Mouse (Mus musculus) cerebellum, postnatal 25 days (tissue): Measurements from ENCODE around the gene Crhr2.
A peak's percentile ranks its signal among the peaks of the same experiment; 100 is the strongest.

Experiments
- DNase-seq, 2 experiments: peaks; one replicate each; pipeline ENCODE4 v3.0.0; 2021; ENCODE audit warnings: mixed read lengths in 2 of 2

Gene Crhr2

DNA sequence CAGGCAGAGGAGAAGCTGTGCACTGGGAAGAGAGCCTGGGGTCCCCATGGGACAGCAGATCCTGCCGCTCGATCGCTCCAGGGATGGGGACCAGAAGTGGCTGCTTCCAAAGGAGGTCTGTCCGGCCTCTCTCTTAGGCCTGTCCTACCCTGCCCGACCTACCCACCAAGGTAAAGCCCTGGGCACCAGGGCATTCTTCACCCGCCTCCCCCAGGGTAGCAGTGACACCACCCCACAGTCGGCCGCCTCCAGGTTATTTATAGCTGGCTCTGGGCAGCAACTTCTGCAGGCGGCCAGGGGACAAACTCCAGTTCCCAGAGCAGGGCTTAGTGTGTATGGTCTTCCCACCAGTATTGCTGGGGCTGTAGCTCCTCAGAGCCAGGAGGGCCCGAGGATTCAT lies at the start of gene Crhr2:
Gene Crhr2 (minus strand): TSS at position 223 of the 400 bp plus-strand sequence.
- DNase-seq, result no peak

GRCm38 (mm10) chr6:55179560-55179959 lies 46.7 kb upstream of the Crhr2 start:
- DNase-seq, result no peak

DNA sequence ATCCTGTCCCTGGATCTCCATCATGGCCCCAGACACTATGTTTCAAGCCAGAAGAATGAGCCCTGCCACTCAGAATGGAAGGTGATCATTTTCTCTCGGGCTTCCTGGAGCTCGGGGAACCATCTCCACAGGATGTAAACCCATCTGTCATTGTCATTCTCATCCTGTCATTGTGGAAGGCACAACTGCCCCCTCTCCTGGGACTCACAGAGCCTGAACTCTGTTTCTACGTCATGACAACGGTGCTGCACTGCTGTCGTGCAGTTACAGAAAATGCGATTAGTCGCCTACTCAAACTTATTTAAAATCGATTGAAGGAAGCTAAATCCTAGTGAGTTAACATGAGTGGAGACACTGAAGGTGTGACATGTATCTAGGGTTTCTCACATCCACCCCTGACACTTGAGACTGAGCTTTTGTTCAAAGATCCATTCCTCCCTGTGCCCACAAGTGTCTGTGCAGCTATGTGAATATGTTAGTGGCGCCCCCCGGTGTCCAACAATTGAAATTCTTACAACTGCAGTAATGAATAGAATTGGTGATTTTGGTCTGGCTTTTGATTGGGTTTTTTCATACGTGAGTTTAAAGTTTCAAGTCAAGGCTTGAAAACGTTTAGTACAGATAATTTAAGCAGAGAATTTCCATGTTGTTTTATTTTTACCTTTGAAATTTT lies 44.4 kb upstream of the Crhr2 start:
- DNase-seq, result peak in 1 of 2 experiments; percentile 38

DNA sequence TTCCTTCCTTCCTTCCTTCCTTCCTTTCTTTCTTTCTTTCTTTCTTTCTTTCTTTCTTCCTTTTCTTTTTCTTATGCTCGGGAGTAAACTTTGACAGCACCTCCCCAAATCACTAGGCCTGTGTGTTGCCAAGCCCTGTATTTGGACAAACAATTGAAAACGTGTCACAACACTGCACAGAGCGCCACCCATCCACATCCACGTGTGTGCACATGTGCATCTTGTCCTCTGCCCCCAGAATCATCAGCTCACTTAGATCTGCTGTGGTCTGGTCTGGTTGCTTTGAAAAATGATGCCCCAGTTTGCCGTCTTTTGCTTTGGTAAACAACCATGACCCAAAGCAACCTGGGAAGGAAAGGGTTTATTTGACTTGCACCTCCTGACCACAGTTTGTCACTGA lies 43.1 kb upstream of the Crhr2 start:
- no peak for DNase-seq

- DNase-seq, result no peak
Measured at GRCm38 (mm10) chr6:55175456-55175855, 42.6 kb upstream of the Crhr2 start.

GRCm38 (mm10) chr6:55174741-55175181 lies 41.9 kb upstream of the Crhr2 start, which contains the start of gene Inmt:
TSS of gene Inmt (minus strand) at chr6:55175043.
- no peak for DNase-seq

- DNase-seq, result no peak
Measured at GRCm38 (mm10) chr6:55173941-55174349, 41.1 kb upstream of the Crhr2 start.

GRCm38 (mm10) chr6:55173171-55173570 lies 40.4 kb upstream of the Crhr2 start:
- no peak for DNase-seq

GRCm38 (mm10) chr6:55171638-55172037 lies 38.8 kb upstream of the Crhr2 start:
- no peak for DNase-seq

- no peak for DNase-seq
Measured at GRCm38 (mm10) chr6:55169818-55170217, 37.0 kb upstream of the Crhr2 start.

- peak; percentile 72 to 80 for DNase-seq
Measured at GRCm38 (mm10) chr6:55166777-55167463, 34.1 kb upstream of the Crhr2 start.

- no peak for DNase-seq
Measured at GRCm38 (mm10) chr6:55163046-55163584, 30.3 kb upstream of the Crhr2 start.

GRCm38 (mm10) chr6:55161311-55161761 lies 28.5 kb upstream of the Crhr2 start:
- no peak for DNase-seq

GRCm38 (mm10) chr6:55159256-55159655 lies 26.4 kb upstream of the Crhr2 start:
- no peak for DNase-seq

DNA sequence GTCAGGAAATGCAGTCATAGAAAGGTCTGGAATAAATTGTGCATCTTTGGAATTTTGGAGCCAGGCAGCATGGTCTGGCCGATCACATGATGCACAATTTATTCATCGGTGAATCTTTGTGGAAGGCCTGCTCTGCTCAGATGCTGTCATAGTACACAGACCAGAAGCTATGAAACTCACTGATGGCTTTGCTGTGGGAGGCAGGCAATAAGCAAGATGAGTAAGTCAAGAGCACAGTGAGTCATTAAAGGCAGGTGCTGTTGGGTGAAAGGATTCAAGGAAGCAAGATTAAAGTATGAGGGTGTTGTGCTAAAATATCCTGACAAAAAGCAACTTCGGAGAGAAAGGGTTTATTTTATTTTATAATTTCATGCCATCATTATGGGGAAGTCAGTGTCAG lies 19.4 kb upstream of the Crhr2 start:
- DNase-seq, result no peak

DNA sequence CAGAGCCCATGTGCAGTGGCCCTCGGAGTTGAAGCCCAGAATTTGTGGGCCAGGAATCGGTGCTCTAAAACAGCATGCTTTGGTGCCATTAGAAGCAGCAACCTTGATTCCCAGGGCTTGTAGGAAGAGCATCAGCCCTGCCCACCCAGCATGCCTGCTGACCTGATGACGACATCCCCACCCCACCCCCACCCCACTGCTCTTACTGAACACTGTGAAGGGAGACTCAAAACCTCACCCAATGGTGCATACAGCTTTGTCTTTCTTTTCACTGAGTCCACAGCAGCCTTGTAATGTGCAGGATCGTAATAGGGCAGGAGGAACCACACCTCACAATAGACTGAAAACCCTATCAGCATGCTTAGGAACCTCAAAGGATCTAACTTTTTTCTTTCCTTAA lies 13.3 kb upstream of the Crhr2 start:
- no peak for DNase-seq

GRCm38 (mm10) chr6:55145285-55145684 lies 12.5 kb upstream of the Crhr2 start:
- DNase-seq, result no peak

GRCm38 (mm10) chr6:55138343-55138742 lies 5.5 kb upstream of the Crhr2 start:
- DNase-seq, result no peak

DNA sequence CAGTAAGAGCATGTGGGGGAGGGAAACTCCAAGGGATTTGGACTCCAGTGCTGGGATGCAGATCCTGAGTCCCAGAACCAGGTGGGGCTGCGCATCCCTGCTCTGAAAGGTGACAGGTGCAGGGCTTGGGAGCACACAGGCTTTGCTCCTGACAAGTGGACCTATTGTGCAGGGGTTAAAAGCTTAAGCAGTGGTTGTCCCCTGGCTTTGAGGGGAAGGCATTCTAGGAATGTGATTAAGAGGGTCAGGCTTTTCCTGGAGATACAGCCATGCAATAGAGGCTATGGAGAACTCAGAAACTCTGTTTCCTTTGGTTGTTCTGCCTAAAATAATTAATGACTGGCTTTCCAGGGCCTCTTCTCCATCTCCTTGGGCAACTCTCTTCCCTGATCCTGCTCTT lies 609 bp upstream of the Crhr2 start:
- no peak for DNase-seq

- DNase-seq, result no peak
Measured at GRCm38 (mm10) chr6:55131301-55131700, 1.5 kb downstream of the Crhr2 start.

- DNase-seq, result no peak
Measured at GRCm38 (mm10) chr6:55130631-55131030, 2.2 kb downstream of the Crhr2 start.

DNA sequence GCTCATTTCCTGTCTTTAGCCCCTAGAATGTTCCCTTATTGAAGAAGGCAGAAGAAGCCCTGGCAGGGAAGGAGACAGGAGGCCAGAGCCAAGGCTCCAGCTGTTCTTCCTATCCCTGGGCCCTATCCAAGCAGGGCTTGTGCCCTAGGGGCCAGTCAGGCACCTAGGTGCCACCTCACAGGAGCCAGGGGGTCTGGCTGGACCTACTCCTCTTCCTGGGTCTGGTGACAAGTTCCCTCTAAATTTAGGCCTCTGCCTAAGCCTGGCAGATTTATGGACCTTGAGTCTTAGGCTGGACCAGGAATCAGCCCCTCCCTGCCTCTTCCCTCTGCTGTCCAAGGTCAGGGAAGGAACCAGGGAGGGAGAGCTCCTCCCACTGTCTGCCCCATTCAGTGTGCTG lies 4.4 kb downstream of the Crhr2 start:
- no peak for DNase-seq

GRCm38 (mm10) chr6:55126576-55126975 lies 6.2 kb downstream of the Crhr2 start:
- no peak for DNase-seq

GRCm38 (mm10) chr6:55123056-55123455 lies 9.8 kb downstream of the Crhr2 start:
- no peak for DNase-seq
